Mouse (Mus musculus): Measurements from ENCODE around the gene Lrrc57. TPM values are rescaled to one million over a fixed set of nuclear protein-coding genes. Genes with fewer than 3 reads are reported as not detected.

Lrrc57 gene
- polyA plus RNA-seq (2012; ENCODE audit: low replicate concordance) = 3.1 and 3.4 TPM in 2 replicates

DNA sequence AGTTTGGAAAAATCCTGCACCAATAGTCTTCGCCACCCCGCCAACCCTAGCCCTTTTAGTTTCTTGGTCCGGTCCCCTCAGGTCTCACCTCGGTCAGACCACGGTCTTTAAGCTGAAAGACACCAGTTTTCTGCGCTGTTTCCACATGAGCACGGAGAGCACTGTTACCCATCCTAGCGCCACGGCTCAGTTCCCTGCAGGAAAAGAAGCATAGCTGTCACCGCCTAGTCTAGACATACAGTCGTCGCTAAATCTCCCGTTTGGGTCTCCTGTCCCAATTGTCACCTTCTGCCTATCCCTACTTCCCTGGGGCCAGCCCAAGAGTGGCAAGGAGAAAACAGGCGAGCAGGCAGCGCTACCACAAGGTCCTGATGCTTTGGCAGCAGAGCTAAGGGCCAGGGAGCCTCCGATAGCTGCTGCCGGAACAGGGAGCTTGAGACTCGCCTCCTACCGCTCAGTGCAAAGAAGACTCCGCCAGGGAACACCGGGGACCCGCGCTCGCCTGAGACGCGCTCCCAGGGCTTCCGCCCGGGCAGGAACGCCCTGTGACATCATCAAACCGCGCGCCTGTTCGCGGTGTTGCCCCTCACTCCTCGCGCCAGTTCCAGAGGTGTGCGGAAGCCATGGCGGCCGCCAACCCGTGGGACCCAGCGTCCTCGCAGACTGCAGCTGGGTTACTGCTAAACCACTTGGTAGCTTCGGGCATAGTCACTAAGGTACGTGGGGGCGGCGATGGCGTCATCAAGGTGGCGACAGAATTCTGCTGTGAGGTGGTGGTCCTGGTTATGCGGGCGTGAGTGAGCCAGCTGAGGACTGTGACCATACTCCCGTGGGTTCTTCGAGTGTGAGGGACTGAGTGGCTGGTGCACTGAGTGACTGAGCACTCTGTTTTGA, at the start of gene Lrrc57, which contains the start of gene Haus2:
Lrrc57 (minus strand) TSS at position 691 of the 894 bp plus-strand sequence.
Haus2 (plus strand) TSS at position 554 of the 894 bp plus-strand sequence.

GRCm38 (mm10) chr2:120628886-120629735, 19.8 kb upstream of the Lrrc57 start, which contains the start of gene Stard9:
Gene Stard9, plus strand, starts transcription at chr2:120629121.

DNA sequence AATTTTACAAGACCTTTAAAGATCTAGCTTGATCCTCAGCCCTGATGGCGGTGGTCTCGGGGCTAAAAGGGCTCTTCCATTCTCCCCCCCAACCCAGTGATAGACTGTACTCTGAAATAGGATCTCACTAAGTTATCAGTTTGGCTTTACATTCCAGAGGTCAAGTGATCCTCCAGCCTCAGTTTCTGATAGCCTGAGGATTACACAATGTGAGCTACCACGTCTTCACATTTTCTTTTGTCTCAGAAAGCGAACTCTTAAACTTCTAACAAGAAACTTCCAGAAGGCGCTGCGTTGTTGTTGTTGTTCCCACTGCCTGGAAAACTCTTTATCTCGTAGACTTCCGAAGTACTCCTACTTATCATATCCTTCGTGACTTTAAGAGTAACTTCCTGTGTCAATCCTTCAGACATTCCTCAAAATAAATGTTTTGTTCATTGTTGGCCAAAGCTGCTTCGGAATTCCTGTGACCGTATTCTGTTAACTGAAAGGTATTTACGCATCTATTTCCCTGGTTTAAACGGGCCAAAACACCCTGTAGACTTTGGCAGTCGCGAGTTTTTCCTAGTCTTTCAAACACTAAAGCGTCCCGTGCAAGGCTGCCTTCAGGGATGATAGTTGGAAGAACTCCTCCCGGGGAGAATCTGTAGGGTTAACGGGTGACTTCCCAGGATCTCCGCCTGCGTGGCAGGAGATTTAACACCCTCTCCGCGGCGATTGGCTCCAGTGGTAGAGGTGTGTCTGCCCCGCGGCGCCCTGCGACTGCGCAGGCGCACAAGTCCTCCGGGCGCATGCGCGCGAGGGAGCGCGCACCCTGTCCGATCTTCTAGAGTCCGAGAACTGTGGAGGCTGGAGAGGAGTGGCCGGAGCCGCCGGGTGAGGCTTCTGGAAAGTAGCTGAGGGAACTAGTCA, 42.2 kb downstream of the Lrrc57 start, which contains the start of gene Snap23:
Snap23 (plus strand) TSS at position 786 of the 912 bp plus-strand sequence.

GRCm38 (mm10) chr2:120563235-120563990, 45.9 kb downstream of the Lrrc57 start, which contains the start of gene Zfp106:
Gene Zfp106, minus strand, starts transcription at chr2:120563843.

Other genes starting within 250 kb of the Lrrc57 start
- gene Ganc, start 205.6 kb downstream of the Lrrc57 start, polyA plus RNA-seq (2012; ENCODE audit: low replicate concordance) = 5.3 and 6.8 TPM in 2 replicates
- 1.8 and 2.8 TPM in 2 replicates for gene Tmem87a, start 205.4 kb downstream of the Lrrc57 start, polyA plus RNA-seq (2012; ENCODE audit: low replicate concordance)
- gene Capn3, start 153.5 kb downstream of the Lrrc57 start, polyA plus RNA-seq (2012; ENCODE audit: low replicate concordance) = 0.21 and 1.1 TPM in 2 replicates
- 37.6 and 37.9 TPM in 2 replicates for gene Zfp106, start 45.7 kb downstream of the Lrrc57 start, polyA plus RNA-seq (2012; ENCODE audit: low replicate concordance)
- gene Snap23, start 41.8 kb downstream of the Lrrc57 start, polyA plus RNA-seq (2012; ENCODE audit: low replicate concordance) = 4.6 and 8.7 TPM in 2 replicates
- 0.30 and 1.5 TPM in 2 replicates for gene Haus2, start 137 bp downstream of the Lrrc57 start, polyA plus RNA-seq (2012; ENCODE audit: low replicate concordance)
- gene Stard9, start 19.6 kb upstream of the Lrrc57 start, polyA plus RNA-seq (2012; ENCODE audit: low replicate concordance) = 0.97 and 1.2 TPM in 2 replicates
- 35.8 and 84.4 TPM in 2 replicates for gene Cdan1, start 240.6 kb upstream of the Lrrc57 start, polyA plus RNA-seq (2012; ENCODE audit: low replicate concordance)
- 5.1 and 11.0 TPM in 2 replicates for gene Ttbk2, start 241.1 kb upstream of the Lrrc57 start, polyA plus RNA-seq (2012; ENCODE audit: low replicate concordance)